8 mouse cellular contexts compared by ENCODE assay signal in the genomic region with DNA sequence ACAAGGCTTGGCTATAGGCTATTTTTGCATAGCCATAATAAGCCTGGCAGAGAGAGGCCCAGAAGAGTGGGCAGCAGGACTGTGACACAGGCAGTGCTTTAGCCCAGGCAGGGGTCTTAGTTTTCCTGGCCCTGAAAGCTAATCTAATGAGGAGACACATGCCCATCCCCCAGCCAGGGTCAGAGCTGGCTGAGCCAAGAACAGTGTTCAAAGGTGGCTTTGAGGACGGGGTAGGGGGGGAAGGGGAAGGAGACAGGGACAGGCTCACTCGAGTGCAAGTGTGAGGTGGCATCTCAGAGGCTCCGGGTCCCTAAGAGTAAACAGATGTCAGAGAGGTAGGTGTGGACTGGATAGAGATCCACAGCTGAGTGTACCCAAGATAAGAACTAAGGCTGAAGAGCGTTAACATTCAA. TPM values are rescaled to one million over a fixed set of nuclear protein-coding genes. Genes with fewer than 3 reads are reported as not detected.
DNase-seq lines count a peak whose midpoint lies in the region; ATAC-seq and TF ChIP-seq lines count a peak whose summit lies in the region.

No protein-coding gene starts in this region.

- peaks cover 60% of the 10 kb centered on the region for H3K4me1 ChIP-seq in liver, embryonic 16.5 days (ENCODE audit: control insufficient read depth, low read depth, low read length)

- H3K27ac ChIP-seq in layer of hippocampus, adult 2 months = peak overlapping the region; percentile 96
- H3K27ac ChIP-seq in liver, embryonic 16.5 days (ENCODE audit: low read length) = peak overlapping the region; percentile 89

- no peak for TF ChIP-seq CTCF in layer of hippocampus, adult 2 months (conservative IDR thresholded peaks at IDR 0.05)

- no peaks in the 10 kb centered on the region for H3K36me3 ChIP-seq in liver, embryonic 16.5 days (ENCODE audit: control insufficient read depth, insufficient read depth)

- peak overlapping the region; percentile 31; the same call in 1 of the 2 replicates for H3K9ac ChIP-seq in liver, embryonic 16.5 days (ENCODE audit: low read depth, low read length)

- no peak for DNase-seq in layer of hippocampus, adult 2 months (ENCODE audit: low spot score in 2 of 2)
- no peak for DNase-seq in layer of hippocampus, adult 8-10 months (ENCODE audit: low spot score in 2 of 2)
- peak; percentile 50 for DNase-seq in embryo, embryonic 9.5 days (ENCODE audit: extremely low spot score)
- DNase-seq in induced T-regulatory cell, adult 2 months (ENCODE audit: low read depth) = peak; percentile 63
- peak; percentile 38 to 56 for DNase-seq in thymus, postnatal 36 days
- DNase-seq in frontal cortex, adult 2 months (ENCODE audit: extremely low spot score in 1 of 2, low spot score in 1 of 2) = no peak

- no peak for ATAC-seq in liver, embryonic 16.5 days (ENCODE audit: low read depth)
- no peak for ATAC-seq in inflammation-experienced regulatory T-cells, adult 6 months

- peaks cover 17% of the 10 kb centered on the region for H3K27me3 ChIP-seq in liver, embryonic 16.5 days (ENCODE audit: control insufficient read depth, insufficient read depth, low read depth, low read length)

- 7% methylated on average over 4 of the region's 4 CpGs for WGBS in liver, embryonic 16.5 days (ENCODE audit: insufficient replicate concordance)

- peak overlapping the region; percentile 80 for H3K4me3 ChIP-seq in layer of hippocampus, adult 2 months
- H3K4me3 ChIP-seq in liver, embryonic 16.5 days (ENCODE audit: low read depth, low read length) = peak overlapping the region; percentile 67

- H3K9me3 ChIP-seq in liver, embryonic 16.5 days (replicated peaks; ENCODE audit: control insufficient read depth, low read length) = no peaks in the 10 kb centered on the region

- H3K4me2 ChIP-seq in liver, embryonic 16.5 days (ENCODE audit: low read depth, low read length) = peak overlapping the region; percentile 73

RNA-seq across cellular contexts. Expression of a gene that starts 3.7 kb away (rescaled TPM):
- total RNA-seq in layer of hippocampus, adult 2 months (2021) = 10 to 100 TPM; 13.7 TPM
- 10 to 100 TPM; 12.1 to 24.1 (median 14.6) TPM for total RNA-seq in layer of hippocampus, adult 8-10 months (2022)
- polyA plus RNA-seq in liver, embryonic 16.5 days (2015; fragmentation: Nextera tagmentation; extraction: Ambion mirVana) = 2.5 and 3.3 TPM in 2 replicates
- polyA plus RNA-seq in frontal cortex, adult 2 months (2012; rRNA removed) = 11.2 and 16.6 TPM in 2 replicates
- polyA plus RNA-seq in inflammation-experienced regulatory T-cells, adult 6 months (2017; shearing (Covaris generic)) = 10 to 100 TPM; 21.7 to 47.3 (median 39.5) TPM

RNA-seq across cellular contexts. Expression of a gene that starts 42.6 kb away (rescaled TPM):
- under 1 TPM; 0.10 to 0.23 TPM for total RNA-seq in layer of hippocampus, adult 2 months (2021)
- under 1 TPM; 0.06 to 0.25 (median 0.10) TPM for total RNA-seq in layer of hippocampus, adult 8-10 months (2022)
- polyA plus RNA-seq in liver, embryonic 16.5 days (2015; fragmentation: Nextera tagmentation; extraction: Ambion mirVana) = 0.15 and 0.26 TPM in 2 replicates
- polyA plus RNA-seq in frontal cortex, adult 2 months (2012; rRNA removed) = 0.04 TPM in 2 replicates
- not detected for polyA plus RNA-seq in inflammation-experienced regulatory T-cells, adult 6 months (2017; shearing (Covaris generic))

RNA-seq across cellular contexts. Expression of a gene that starts 43.4 kb away (rescaled TPM):
- under 1 TPM; 0.49 to 0.92 TPM for total RNA-seq in layer of hippocampus, adult 2 months (2021)
- total RNA-seq in layer of hippocampus, adult 8-10 months (2022) = 1 to 10 TPM; 1.2 to 2.8 (median 1.4) TPM
- polyA plus RNA-seq in liver, embryonic 16.5 days (2015; fragmentation: Nextera tagmentation; extraction: Ambion mirVana) = 0.08 and 0.21 TPM in 2 replicates
- polyA plus RNA-seq in frontal cortex, adult 2 months (2012; rRNA removed) = 0.34 and 0.63 TPM in 2 replicates
- not detected for polyA plus RNA-seq in inflammation-experienced regulatory T-cells, adult 6 months (2017; shearing (Covaris generic))

RNA-seq across cellular contexts. Expression of a gene that starts 43.4 kb away (rescaled TPM):
- total RNA-seq in layer of hippocampus, adult 2 months (2021) = 10 to 100 TPM; 33.1 to 40.8 TPM
- total RNA-seq in layer of hippocampus, adult 8-10 months (2022) = 10 to 100 TPM; 30.5 to 35.7 (median 34.1) TPM
- polyA plus RNA-seq in liver, embryonic 16.5 days (2015; fragmentation: Nextera tagmentation; extraction: Ambion mirVana) = 10.6 and 12.1 TPM in 2 replicates
- 20.3 and 24.0 TPM in 2 replicates for polyA plus RNA-seq in frontal cortex, adult 2 months (2012; rRNA removed)
- polyA plus RNA-seq in inflammation-experienced regulatory T-cells, adult 6 months (2017; shearing (Covaris generic)) = 1 to 10 TPM; 2.9 to 4.8 (median 4.5) TPM

Comparison
In these comparisons a context has a peak if more than half of its experiments do, and no peak if none do; other contexts are left out.
1. DNase-seq: peak in embryo, embryonic 9.5 days (single experiment), induced T-regulatory cell, adult 2 months (single experiment) and thymus, postnatal 36 days (2 of 2); none in layer of hippocampus, adult 2 months (0 of 2), layer of hippocampus, adult 8-10 months (0 of 2) and frontal cortex, adult 2 months (0 of 2).